Mouse (Mus musculus): ENCODE measurements around the gene Fanca. TPM values are rescaled to one million over a fixed set of nuclear protein-coding genes. Genes with fewer than 3 reads are reported as not detected.

Fanca gene
- total and polyA plus RNA-seq, 3 experiments: 21.9 to 57.8 (median 39.2) TPM

GRCm38 (mm10) chr8:123329350-123329749 lies 11.0 kb upstream of the Fanca start:
- H3K36me3 ChIP-seq (replicated peaks in 1 of 2; ENCODE audit: control insufficient read depth in 1 of 2, insufficient read depth in 1 of 2, low read length in 1 of 2): no peaks in the 10 kb centered on the region
- TF ChIP-seq UBTF (IDR thresholded peaks at IDR 0.05; ENCODE audit: low read depth, low read length): no peak
- no peak for DNase-seq (ENCODE audit: extremely low read depth)
- H3K4me1 ChIP-seq (ENCODE audit: control insufficient read depth in 1 of 2, insufficient read depth in 2 of 2): peaks cover 8 to 30% of the 10 kb centered on the region in 2 experiments
- dilution Hi-C loops (cut with MboI; ENCODE audit: extremely low pct_ligation_motif_present, extremely low pct_unique_long_range_greater_than_20kb, low sequenced_read_pairs) (no loop called here), in situ Hi-C loops (cut with MboI; ENCODE audit: low pct_ligation_motif_present, low pct_unique_long_range_greater_than_20kb, low sequenced_read_pairs) (loop anchor here (5.0 kb wide), 1 partner anchor 33 kb away; no protein-coding TSS in a partner anchor)
- no peak overlapping the region for H3K4me3 ChIP-seq (replicated peaks in 1 of 3; ENCODE audit: low read depth in 2 of 3, low read length in 2 of 3, poor library complexity in 1 of 3)
- no peaks in the 10 kb centered on the region for H3K9me3 ChIP-seq (replicated peaks; ENCODE audit: low read length)
- H3K27me3 ChIP-seq (replicated peaks): peaks cover 50% of the 10 kb centered on the region
- no peak overlapping the region for H3K27ac ChIP-seq (ENCODE audit: insufficient read depth, low read depth)
- H3K79me2 ChIP-seq (replicated peaks; ENCODE audit: control insufficient read depth, extremely low read depth, insufficient read depth, poor library complexity, severe bottlenecking): no peaks in the 10 kb centered on the region
- H3K9ac ChIP-seq (ENCODE audit: insufficient read depth, low read depth): no peak overlapping the region
- H3K4me2 ChIP-seq (ENCODE audit: insufficient read depth, low read depth, poor library complexity, severe bottlenecking): no peak overlapping the region

DNA sequence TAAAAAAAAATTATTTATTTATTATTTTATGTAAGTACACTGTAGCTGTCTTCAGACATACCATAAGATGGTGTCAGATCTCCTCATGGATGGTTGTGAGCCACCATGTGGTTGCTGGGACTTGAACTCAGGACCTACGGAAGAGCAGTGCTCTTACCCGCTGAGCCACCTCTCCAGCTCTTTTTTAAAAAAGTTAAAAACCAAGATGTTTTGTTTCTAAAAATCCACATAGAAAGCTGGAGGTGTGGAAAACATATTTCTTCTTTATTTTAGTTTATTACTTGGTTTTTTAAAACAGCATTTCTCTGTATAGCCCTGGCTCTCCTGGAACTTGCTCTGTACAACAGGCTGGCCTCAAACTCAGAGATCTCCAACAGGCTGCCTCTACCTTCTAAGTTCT lies 10.2 kb upstream of the Fanca start:
- no peak overlapping the region for H3K4me3 ChIP-seq (replicated peaks in 1 of 3; ENCODE audit: low read depth in 2 of 3, low read length in 2 of 3, poor library complexity in 1 of 3)
- peaks cover 42% of the 10 kb centered on the region for H3K27me3 ChIP-seq (replicated peaks)
- no peak overlapping the region for H3K27ac ChIP-seq (ENCODE audit: insufficient read depth, low read depth)
- no peaks in the 10 kb centered on the region for H3K9me3 ChIP-seq (replicated peaks; ENCODE audit: low read length)
- in situ Hi-C loops (cut with MboI; ENCODE audit: low pct_ligation_motif_present, low pct_unique_long_range_greater_than_20kb, low sequenced_read_pairs) (loop anchor here (5.0 kb wide), 1 partner anchor 34 kb away; no protein-coding TSS in a partner anchor), dilution Hi-C loops (cut with MboI; ENCODE audit: extremely low pct_ligation_motif_present, extremely low pct_unique_long_range_greater_than_20kb, low sequenced_read_pairs) (no loop called here)
- TF ChIP-seq TCF12 (IDR thresholded peaks at IDR 0.05; ENCODE audit: low read depth, low read length): no peak
- TF ChIP-seq MXI1 (IDR thresholded peaks at IDR 0.05; ENCODE audit: low read depth, low read length): no peak
- no peak for TF ChIP-seq JUND (conservative IDR thresholded peaks at IDR 0.05; ENCODE audit: low read depth, low read length)
- no peak for TF ChIP-seq PAX5 (IDR thresholded peaks at IDR 0.05; ENCODE audit: low read length)
- TF ChIP-seq CHD1 (IDR thresholded peaks at IDR 0.05; ENCODE audit: low read depth, low read length): no peak
- TF ChIP-seq ETS1 (conservative IDR thresholded peaks at IDR 0.05; ENCODE audit: low read depth, low read length): no peak
- TF ChIP-seq RAD21 (IDR thresholded peaks at IDR 0.05; ENCODE audit: low read depth, low read length): no peak
- no peak for TF ChIP-seq ZNF384 (IDR thresholded peaks at IDR 0.05; ENCODE audit: low read depth, low read length)
- no peak for TF ChIP-seq ZKSCAN1 (IDR thresholded peaks at IDR 0.05; ENCODE audit: borderline replicate concordance, low read depth, low read length)
- TF ChIP-seq CHD2 (IDR thresholded peaks at IDR 0.05; ENCODE audit: low read length): no peak
- no peak for TF ChIP-seq NELFE (IDR thresholded peaks at IDR 0.05; ENCODE audit: low read depth, low read length)
- TF ChIP-seq BHLHE40 (IDR thresholded peaks at IDR 0.05; ENCODE audit: low read depth, low read length): no peak
- TF ChIP-seq CTCF (conservative IDR thresholded peaks at IDR 0.05 in 1 of 2, IDR thresholded peaks at IDR 0.05 in 1 of 2; ENCODE audit: low read depth in 2 of 2, low read length in 2 of 2): no peak
- TF ChIP-seq E2F4 (IDR thresholded peaks at IDR 0.05; ENCODE audit: insufficient replicate concordance, low read depth, low read length): no peak
- no peak for TF ChIP-seq RCOR1 (conservative IDR thresholded peaks at IDR 0.05; ENCODE audit: low read depth, low read length)
- TF ChIP-seq SIN3A (IDR thresholded peaks at IDR 0.05; ENCODE audit: low read length): no peak
- no peak for TF ChIP-seq ZMIZ1 (IDR thresholded peaks at IDR 0.05; ENCODE audit: low read depth, low read length)
- TF ChIP-seq MAZ (IDR thresholded peaks at IDR 0.05; ENCODE audit: low read depth, low read length): no peak
- TF ChIP-seq POLR2A (IDR thresholded peaks at IDR 0.05; ENCODE audit: low read depth, low read length): no peak
- no peak for TF ChIP-seq MAFK (IDR thresholded peaks at IDR 0.05; ENCODE audit: insufficient replicate concordance, low read length)
- no peaks in the 10 kb centered on the region for H3K79me2 ChIP-seq (replicated peaks; ENCODE audit: control insufficient read depth, extremely low read depth, insufficient read depth, poor library complexity, severe bottlenecking)
- no peak for DNase-seq (ENCODE audit: extremely low read depth)
- peaks cover 8 to 22% of the 10 kb centered on the region in 2 experiments for H3K4me1 ChIP-seq (ENCODE audit: control insufficient read depth in 1 of 2, insufficient read depth in 2 of 2)
- no peak overlapping the region for H3K9ac ChIP-seq (ENCODE audit: insufficient read depth, low read depth)
- no peak overlapping the region for H3K4me2 ChIP-seq (ENCODE audit: insufficient read depth, low read depth, poor library complexity, severe bottlenecking)
- H3K36me3 ChIP-seq (replicated peaks in 1 of 2; ENCODE audit: control insufficient read depth in 1 of 2, insufficient read depth in 1 of 2, low read length in 1 of 2): no peaks in the 10 kb centered on the region
